Mouse (Mus musculus): Measurements from ENCODE around the gene F930015N05Rik.

Gene F930015N05Rik

GRCm38 (mm10) chr11:64400534-64401093, 35.8 kb downstream of the F930015N05Rik start:
- H3K4me1 ChIP-seq (replicated peaks; ENCODE audit: low read depth, low read length), result peaks cover 7% of the 10 kb centered on the region
- no peak overlapping the region for H3K4me3 ChIP-seq (replicated peaks; ENCODE audit: low read length)
- H3K9me3 ChIP-seq (ENCODE audit: low read length), result no peaks in the 10 kb centered on the region
- TF ChIP-seq POU5F1 (IDR thresholded peaks at IDR 0.05; ENCODE audit: borderline replicate concordance, low read length) (no peak), CTCF (conservative IDR thresholded peaks at IDR 0.05; ENCODE audit: low read length) (no peak), NANOG (IDR thresholded peaks at IDR 0.05; ENCODE audit: borderline replicate concordance, low read length) (no peak)
- no peaks in the 10 kb centered on the region for H3K27me3 ChIP-seq (ENCODE audit: insufficient read depth, low read length)
- H3K36me3 ChIP-seq (ENCODE audit: insufficient read depth, low read length), result no peaks in the 10 kb centered on the region

GRCm38 (mm10) chr11:64397612-64398011, 38.8 kb downstream of the F930015N05Rik start:
- Histone ChIP-seq H3K4me3 (replicated peaks; ENCODE audit: low read length) (no peak overlapping the region), H3K27me3 (ENCODE audit: insufficient read depth, low read length) (0 out of 2 replicates have a peak, but pooled peaks cover 1% of the 10 kb centered on the region), H3K4me1 (replicated peaks; ENCODE audit: low read depth, low read length) (peaks cover 7% of the 10 kb centered on the region), H3K9me3 (ENCODE audit: low read length) (no peaks in the 10 kb centered on the region), H3K36me3 (ENCODE audit: insufficient read depth, low read length) (no peaks in the 10 kb centered on the region)
- TF ChIP-seq NANOG (IDR thresholded peaks at IDR 0.05; ENCODE audit: borderline replicate concordance, low read length), result no peak
- TF ChIP-seq POU5F1 (IDR thresholded peaks at IDR 0.05; ENCODE audit: borderline replicate concordance, low read length), result no peak
- no peak for TF ChIP-seq CTCF (conservative IDR thresholded peaks at IDR 0.05; ENCODE audit: low read length)

- no peaks in the 10 kb centered on the region for H3K9me3 ChIP-seq (ENCODE audit: low read length)
- H3K4me1 ChIP-seq (replicated peaks; ENCODE audit: low read depth, low read length), result peaks cover 7% of the 10 kb centered on the region
These were observed 39.5 kb downstream of the F930015N05Rik start for GRCm38 (mm10) chr11:64396949-64397348.

GRCm38 (mm10) chr11:64396331-64396881, 40.0 kb downstream of the F930015N05Rik start:
- Histone ChIP-seq H3K27me3 (ENCODE audit: insufficient read depth, low read length) (0 out of 2 replicates have a peak, but pooled peaks cover 1% of the 10 kb centered on the region), H3K4me3 (replicated peaks; ENCODE audit: low read length) (no peak overlapping the region), H3K4me1 (replicated peaks; ENCODE audit: low read depth, low read length) (peaks cover 7% of the 10 kb centered on the region), H3K36me3 (ENCODE audit: insufficient read depth, low read length) (no peaks in the 10 kb centered on the region), H3K9me3 (ENCODE audit: low read length) (no peaks in the 10 kb centered on the region)
- no peak for TF ChIP-seq POU5F1 (IDR thresholded peaks at IDR 0.05; ENCODE audit: borderline replicate concordance, low read length)
- TF ChIP-seq CTCF (conservative IDR thresholded peaks at IDR 0.05; ENCODE audit: low read length), result no peak

More at GRCm38 (mm10) chr11:64396949-64397348, 39.5 kb downstream of the F930015N05Rik start:
- 0 out of 2 replicates have a peak, but pooled peaks cover 1% of the 10 kb centered on the region for H3K27me3 ChIP-seq (ENCODE audit: insufficient read depth, low read length)
- no peaks in the 10 kb centered on the region for H3K36me3 ChIP-seq (ENCODE audit: insufficient read depth, low read length)
- TF ChIP-seq POU5F1 (IDR thresholded peaks at IDR 0.05; ENCODE audit: borderline replicate concordance, low read length) (no peak), NANOG (IDR thresholded peaks at IDR 0.05; ENCODE audit: borderline replicate concordance, low read length) (no peak), CTCF (conservative IDR thresholded peaks at IDR 0.05; ENCODE audit: low read length) (no peak)
- no peak overlapping the region for H3K4me3 ChIP-seq (replicated peaks; ENCODE audit: low read length)

DNA sequence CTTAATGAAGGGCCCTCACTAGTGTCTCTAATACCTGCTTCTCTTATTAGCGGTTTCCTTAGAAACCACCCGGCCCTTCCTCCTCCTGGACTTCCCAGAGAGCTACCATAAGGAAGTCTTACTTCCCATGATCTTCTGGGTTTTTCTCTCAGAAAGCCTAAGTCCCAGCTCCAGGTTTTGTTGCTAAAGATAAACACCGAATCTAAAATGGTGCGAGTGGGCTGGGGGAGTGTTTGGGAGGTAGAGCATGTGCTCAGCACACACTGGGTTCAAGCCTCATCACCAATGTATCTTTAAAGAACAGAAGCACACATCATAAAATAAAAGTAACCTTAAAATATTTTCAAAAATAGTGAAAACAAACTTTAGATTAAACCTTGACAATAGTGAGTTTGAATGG, 50.1 kb downstream of the F930015N05Rik start:
- Histone ChIP-seq H3K4me1 (replicated peaks; ENCODE audit: low read depth, low read length) (no peaks in the 10 kb centered on the region), H3K9me3 (ENCODE audit: low read length) (no peaks in the 10 kb centered on the region), H3K36me3 (ENCODE audit: insufficient read depth, low read length) (no peaks in the 10 kb centered on the region), H3K27me3 (ENCODE audit: insufficient read depth, low read length) (no peaks in the 10 kb centered on the region), H3K4me3 (replicated peaks; ENCODE audit: low read length) (no peak overlapping the region)
- TF ChIP-seq CTCF (conservative IDR thresholded peaks at IDR 0.05; ENCODE audit: low read length) (no peak), POU5F1 (IDR thresholded peaks at IDR 0.05; ENCODE audit: borderline replicate concordance, low read length) (no peak), NANOG (IDR thresholded peaks at IDR 0.05; ENCODE audit: borderline replicate concordance, low read length) (no peak)
